Mouse (Mus musculus) ovary, adult 18-20 months (tissue): ENCODE data around the gene Lcp1.

Experiments used
- DNase-seq: peaks from one replicate; pipeline ENCODE4 v3.0.0; 2022; ENCODE audit warnings: low spot score, mixed read lengths

Lcp1 gene

GRCm38 (mm10) chr14:75205363-75206051, 74.6 kb downstream of the Lcp1 start:
- DNase-seq = no peak

- no peak for DNase-seq
Measured at GRCm38 (mm10) chr14:75206307-75206706, 75.4 kb downstream of the Lcp1 start.

- no peak for DNase-seq
Measured at GRCm38 (mm10) chr14:75208572-75209151, 77.8 kb downstream of the Lcp1 start.

GRCm38 (mm10) chr14:75213752-75214151, 82.9 kb downstream of the Lcp1 start:
- no peak for DNase-seq

GRCm38 (mm10) chr14:75218843-75219242, 87.9 kb downstream of the Lcp1 start:
- no peak for DNase-seq

GRCm38 (mm10) chr14:75219250-75219913, 88.5 kb downstream of the Lcp1 start:
- DNase-seq = no peak

GRCm38 (mm10) chr14:75222386-75222785, 91.5 kb downstream of the Lcp1 start:
- no peak for DNase-seq

GRCm38 (mm10) chr14:75227453-75228084, 96.7 kb downstream of the Lcp1 start:
- DNase-seq = no peak

- DNase-seq = no peak
Measured at GRCm38 (mm10) chr14:75229834-75230233, 98.9 kb downstream of the Lcp1 start.

- no peak for DNase-seq
Measured at GRCm38 (mm10) chr14:75233070-75233469, 102.2 kb downstream of the Lcp1 start.

- no peak for DNase-seq
Measured at GRCm38 (mm10) chr14:75235552-75235951, 104.7 kb downstream of the Lcp1 start.

- no peak for DNase-seq
Measured at GRCm38 (mm10) chr14:75235955-75236635, 105.2 kb downstream of the Lcp1 start.

GRCm38 (mm10) chr14:75236636-75237003, 105.7 kb downstream of the Lcp1 start:
- DNase-seq = no peak

GRCm38 (mm10) chr14:75237096-75237495, 106.2 kb downstream of the Lcp1 start:
- DNase-seq = no peak

GRCm38 (mm10) chr14:75238054-75238692, 107.3 kb downstream of the Lcp1 start:
- no peak for DNase-seq

GRCm38 (mm10) chr14:75242087-75242486, 111.2 kb downstream of the Lcp1 start, which contains the start of gene Cpb2:
Gene Cpb2 (plus strand): TSS chr14:75242287.
- DNase-seq = no peak

- no peak for DNase-seq
Measured at GRCm38 (mm10) chr14:75246024-75247000, 115.4 kb downstream of the Lcp1 start.

- no peak for DNase-seq
Measured at GRCm38 (mm10) chr14:75250432-75250831, 119.5 kb downstream of the Lcp1 start.

- DNase-seq = no peak
Measured at GRCm38 (mm10) chr14:75256521-75256920, 125.6 kb downstream of the Lcp1 start.

- no peak for DNase-seq
Measured at GRCm38 (mm10) chr14:75269531-75269930, 138.6 kb downstream of the Lcp1 start.

GRCm38 (mm10) chr14:75279716-75280115, 148.8 kb downstream of the Lcp1 start:
- no peak for DNase-seq
